Mouse (Mus musculus) cerebellum, adult 18-20 months (tissue): ENCODE measurements around the gene Anapc1.
"Not testable (repeated sequence)": the region's sequence is repeated elsewhere in the genome, so short reads cannot be mapped to it uniquely, and the experiment has no call there.

ENCODE experiments used
- DNase-seq, 2 experiments: peaks; one replicate each; pipeline ENCODE4 v3.0.0; 2021

Gene Anapc1

GRCm38 (mm10) chr2:128694548-128694947 is 7.4 kb upstream of the Anapc1 start:
- no peak for DNase-seq

- not testable (repeated sequence) for DNase-seq
These were observed 6.6 kb upstream of the Anapc1 start for GRCm38 (mm10) chr2:128693828-128694227.

GRCm38 (mm10) chr2:128693236-128693635 is 6.0 kb upstream of the Anapc1 start:
- DNase-seq, result no peak

DNA sequence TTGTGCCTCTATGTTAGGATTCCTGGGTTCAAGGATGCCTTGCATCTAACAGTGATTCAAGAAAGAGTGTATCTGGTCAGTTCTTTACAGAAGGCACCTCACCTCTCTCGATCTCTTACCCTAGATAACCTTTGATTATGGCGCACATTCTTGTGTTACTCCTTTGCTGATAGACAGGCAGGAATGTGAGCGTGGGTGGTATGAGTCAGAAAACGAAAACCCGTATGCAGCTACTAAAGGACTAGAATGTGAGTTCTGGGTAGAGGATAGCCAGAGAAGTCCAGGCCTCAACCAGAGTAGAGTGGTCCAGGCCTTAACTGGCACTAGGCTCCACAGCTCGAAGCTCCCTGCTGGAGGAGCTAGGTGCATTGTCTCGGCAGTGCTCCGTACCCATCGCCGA is 5.6 kb upstream of the Anapc1 start:
- DNase-seq, result no peak

GRCm38 (mm10) chr2:128692336-128692735 is 5.1 kb upstream of the Anapc1 start:
- no peak for DNase-seq

- DNase-seq, result no peak
These were observed 448 bp upstream of the Anapc1 start for GRCm38 (mm10) chr2:128687558-128688120.

- no peak for DNase-seq
These were observed 6.5 kb downstream of the Anapc1 start for GRCm38 (mm10) chr2:128680661-128681060.

GRCm38 (mm10) chr2:128620578-128620977 is 66.6 kb downstream of the Anapc1 start:
- no peak for DNase-seq

DNA sequence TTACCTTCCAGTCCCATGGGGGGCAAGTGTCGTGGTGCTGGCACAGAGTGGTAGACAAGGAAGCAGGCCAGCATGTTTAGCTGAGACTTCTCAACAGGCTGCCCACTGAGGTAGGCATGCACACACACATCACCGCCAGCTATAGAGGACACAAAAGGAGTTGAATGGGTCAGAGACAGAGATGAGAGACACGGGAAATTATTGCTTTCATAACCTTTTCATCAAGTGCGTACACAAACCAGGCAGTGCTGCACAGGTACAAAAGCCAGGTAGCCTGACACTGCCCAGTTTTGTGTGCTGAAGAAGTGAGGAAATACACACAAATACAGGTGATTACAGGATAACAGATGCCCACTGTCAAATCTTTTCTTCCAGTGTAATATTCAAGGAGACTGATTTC is 71.8 kb downstream of the Anapc1 start:
- no peak for DNase-seq

GRCm38 (mm10) chr2:128613365-128613764 is 73.8 kb downstream of the Anapc1 start:
- DNase-seq, result no peak

- no peak for DNase-seq
These were observed 74.9 kb downstream of the Anapc1 start for GRCm38 (mm10) chr2:128612275-128612674.

GRCm38 (mm10) chr2:128611178-128611577 is 76.0 kb downstream of the Anapc1 start:
- no peak for DNase-seq

- no peak for DNase-seq
These were observed 77.9 kb downstream of the Anapc1 start for GRCm38 (mm10) chr2:128609286-128609685.

GRCm38 (mm10) chr2:128601534-128601933 is 85.7 kb downstream of the Anapc1 start:
- no peak for DNase-seq

GRCm38 (mm10) chr2:128592301-128592700 is 94.9 kb downstream of the Anapc1 start:
- no peak for DNase-seq

GRCm38 (mm10) chr2:128590909-128591308 is 96.3 kb downstream of the Anapc1 start, which contains the start of gene Spdye4c:
Gene Spdye4c, plus strand, starts transcription at chr2:128591209.
- no peak for DNase-seq

DNA sequence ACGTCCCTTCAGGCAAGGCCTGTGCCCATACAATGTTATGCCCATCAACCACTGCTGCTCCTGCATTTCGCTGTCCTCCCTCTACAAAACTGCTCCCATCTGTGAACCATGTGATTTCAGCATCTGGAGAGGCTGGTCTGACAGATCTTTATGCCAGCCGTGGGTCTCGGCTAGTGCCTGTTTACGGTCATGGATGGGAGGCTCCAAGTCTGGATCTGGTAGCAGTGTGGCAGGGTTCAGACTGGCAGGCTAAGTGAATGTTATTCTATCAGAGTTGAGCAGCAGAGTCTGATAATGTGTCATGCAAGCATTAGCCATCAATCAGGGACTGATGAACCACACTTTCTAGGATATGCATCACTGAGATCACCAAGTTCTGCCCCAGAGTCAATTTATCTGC is 104.3 kb downstream of the Anapc1 start:
- no peak for DNase-seq

DNA sequence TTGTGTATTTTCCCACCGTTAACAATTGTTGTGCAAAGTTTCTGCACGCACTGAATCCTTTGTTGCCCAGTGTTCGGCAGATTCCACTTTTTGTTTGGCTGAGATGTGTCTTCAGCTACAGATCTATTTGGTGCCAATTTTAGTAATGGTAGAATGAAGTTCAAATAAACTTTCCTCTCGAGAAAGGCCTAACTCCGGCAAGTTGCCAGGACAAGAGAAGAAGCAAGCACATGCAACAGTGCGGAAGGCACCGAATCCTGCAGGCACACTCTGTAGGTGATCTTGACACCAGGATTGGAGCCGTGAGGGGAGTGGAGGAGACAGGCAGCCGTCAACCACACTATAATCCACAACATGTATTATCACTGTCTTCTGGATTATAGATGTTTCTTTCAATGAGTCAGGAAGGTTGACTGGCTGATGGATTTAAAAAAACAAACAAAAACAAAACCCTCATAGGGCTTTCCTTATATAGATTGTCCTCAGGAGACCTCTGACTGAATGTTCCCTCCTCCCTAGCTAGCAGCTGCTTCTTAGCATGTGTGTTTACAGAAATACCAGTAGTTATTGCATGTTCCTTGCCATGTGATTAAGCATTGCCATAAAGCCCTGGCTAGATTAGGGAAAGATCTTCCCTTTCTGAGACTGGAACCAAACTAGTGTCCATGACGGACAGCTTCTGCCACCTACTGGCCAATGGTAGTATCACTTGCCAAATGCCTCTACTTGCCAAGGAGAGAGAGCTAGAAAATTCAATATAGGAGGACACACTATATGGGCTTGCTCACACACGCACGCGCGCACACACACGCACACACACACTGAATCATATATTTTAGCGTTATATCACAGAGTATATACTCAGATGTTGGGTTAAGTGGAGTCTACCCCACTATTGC is 114.2 kb downstream of the Anapc1 start:
- DNase-seq, result peak; percentile 82 to 85

DNA sequence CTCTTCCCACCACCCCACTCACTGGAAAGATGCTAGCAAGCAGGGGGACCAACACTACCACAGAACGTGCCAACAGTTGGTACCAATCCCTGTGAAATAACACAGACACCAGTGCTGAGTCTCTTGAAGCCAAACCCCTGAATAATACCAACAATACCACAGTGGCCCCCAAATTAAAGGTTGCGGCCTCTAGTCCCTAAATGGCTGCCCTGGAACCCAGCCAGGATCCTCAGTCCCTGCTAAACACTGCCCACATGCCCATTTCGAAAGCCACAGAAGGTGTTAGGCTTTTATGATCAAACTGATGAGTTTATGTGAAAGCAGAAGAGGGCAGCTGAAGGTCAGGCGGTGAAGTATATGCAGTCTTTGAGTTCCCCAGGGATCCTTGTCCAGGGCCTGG is 116.2 kb downstream of the Anapc1 start:
- DNase-seq, result no peak

DNA sequence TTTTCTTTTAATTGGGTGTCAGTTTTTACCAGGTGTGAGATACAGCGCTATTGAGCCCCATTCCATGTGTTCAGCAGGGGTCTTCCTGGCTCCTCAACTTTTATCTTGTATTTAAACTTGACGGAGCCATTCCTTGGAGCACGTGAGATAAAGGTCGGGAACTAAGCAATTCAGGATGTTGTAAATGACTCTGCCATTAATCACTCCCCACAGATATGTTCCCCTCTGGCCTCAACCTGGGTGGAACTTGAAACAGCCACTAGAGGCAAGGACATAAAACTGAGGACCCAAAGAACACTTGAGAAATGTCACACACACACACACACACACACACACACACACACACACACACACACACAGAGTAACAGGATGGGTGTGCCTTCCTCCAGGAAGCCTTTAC is 118.7 kb downstream of the Anapc1 start:
- no peak for DNase-seq

DNA sequence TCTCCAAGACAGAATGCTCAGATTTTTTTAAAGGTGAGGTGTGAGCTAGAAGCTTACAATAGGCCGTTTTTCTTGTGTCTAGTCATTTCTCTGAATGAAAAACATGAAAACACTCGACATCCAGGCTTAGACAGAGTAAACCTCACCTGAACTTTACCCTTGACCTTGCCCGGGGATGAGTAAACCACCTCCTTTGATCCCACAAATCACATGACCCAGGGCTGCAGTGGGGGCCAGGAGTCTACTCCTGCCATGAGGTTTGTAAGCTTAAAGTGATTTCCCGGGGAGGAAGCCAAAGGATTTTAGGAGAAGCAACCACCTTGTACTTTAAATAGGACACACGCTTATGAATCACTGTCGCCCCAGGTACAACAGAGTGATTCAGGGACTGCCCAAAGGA is 119.2 kb downstream of the Anapc1 start:
- no peak for DNase-seq

DNA sequence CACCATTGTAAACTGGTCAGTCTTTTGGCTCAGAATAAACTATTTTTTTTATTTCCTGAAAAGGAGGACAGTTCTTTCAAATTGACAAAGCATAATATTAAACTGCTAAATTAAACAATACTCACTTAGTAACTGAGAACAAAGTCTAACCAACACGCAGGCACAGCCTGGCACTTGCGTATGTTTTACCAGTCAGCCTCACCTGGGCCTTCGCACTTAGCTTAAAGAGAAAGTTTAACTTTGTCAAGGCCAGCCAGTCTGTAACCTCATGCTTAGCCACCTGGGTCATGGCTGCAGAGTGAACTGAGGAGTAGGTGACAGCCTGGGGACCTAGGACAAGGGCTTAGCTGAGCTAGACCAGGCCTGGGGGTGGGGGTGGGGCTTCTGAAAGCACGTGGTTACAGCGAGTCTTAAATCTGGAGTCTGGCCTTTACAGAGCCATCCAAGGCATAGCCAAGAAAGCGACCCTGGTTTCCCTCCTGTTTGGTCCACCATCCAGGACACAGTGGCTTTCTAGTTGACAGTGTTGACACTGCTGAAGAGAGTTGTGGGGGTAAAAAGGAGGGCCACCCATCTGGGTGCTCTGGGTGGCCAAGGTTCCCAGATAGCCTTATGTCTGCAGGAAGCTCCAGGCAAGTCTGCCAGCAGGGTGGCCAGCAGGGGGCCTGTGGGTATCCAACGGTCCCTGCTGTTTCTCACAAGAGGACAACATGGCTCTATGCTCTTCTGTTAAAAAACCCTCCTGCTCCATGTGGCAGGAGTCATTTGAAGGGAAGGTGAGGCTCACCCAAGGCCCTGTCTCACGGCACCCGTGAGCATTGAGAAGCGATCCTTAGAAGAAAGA is 120.7 kb downstream of the Anapc1 start:
- peak; percentile 16 to 19 for DNase-seq

DNA sequence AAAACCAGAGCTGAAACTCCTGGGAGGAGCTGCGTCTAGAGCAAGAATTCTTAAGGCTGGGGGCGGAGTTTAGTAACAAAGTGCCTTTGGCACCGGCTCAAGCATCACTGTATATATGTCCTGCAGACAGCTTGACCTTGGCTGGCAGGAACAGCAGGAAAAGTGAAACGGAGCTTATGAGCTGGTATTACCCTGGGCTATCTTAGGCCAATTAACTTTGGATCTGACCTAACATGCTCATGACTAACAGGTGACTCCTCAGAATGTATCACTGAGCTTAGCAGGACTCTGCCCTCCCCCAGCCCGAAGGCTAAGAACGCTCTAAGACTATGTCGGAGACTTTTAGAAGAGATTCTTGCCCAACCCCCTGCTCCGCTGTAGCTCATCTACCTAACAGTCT is 121.3 kb downstream of the Anapc1 start:
- DNase-seq, result no peak
